Mouse (Mus musculus): ENCODE measurements around the gene Sirt2. TPM values are rescaled to one million over a fixed set of nuclear protein-coding genes. Genes with fewer than 3 reads are reported as not detected.

The Sirt2 gene
- polyA plus RNA-seq (2012; ENCODE audit: insufficient read depth, low replicate concordance) = 230 and 254 TPM in 2 replicates

DNA sequence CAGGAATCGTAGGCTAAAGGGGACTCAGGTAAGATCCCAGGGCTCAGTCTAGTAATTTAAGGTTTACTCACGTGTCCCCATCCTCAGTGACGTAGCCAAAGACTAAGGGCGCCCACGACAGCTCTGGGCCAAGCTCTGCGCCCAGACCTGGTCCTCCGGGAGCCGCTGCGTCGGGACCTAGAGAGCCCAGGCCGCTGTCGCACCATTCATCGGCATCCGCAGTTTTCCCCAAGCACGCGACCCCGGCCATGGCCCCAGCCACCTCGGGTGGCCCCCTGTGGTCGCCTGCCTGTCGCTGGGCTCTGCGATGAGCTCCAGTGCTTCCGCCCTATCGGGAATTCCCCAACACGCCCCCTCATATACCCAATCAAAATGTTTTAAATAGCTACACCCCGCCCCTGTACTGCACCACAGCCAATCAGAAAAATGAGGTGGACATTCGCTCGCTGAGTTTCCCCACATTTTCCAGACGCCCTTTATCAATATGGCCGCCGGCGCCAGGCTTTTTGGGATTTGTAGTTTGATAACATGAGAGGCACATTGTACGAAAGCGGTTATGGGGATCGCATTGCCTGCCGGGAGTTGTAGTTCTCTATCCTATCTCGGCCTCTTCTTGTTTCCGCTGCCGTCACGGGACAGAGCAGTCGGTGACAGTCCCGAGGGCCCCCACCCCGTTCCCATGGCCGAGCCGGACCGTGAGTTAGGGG is at the start of gene Sirt2:
Gene Sirt2 (plus strand): TSS at position 563 of the 707 bp plus-strand sequence.
- peaks cover 61% of the 10 kb centered on the region for H3K4me1 ChIP-seq
- peak within 1 kb of the TSS; percentile 97 for H3K4me3 ChIP-seq (replicated peaks)
- H3K27me3 ChIP-seq (replicated peaks) = no peaks in the 10 kb centered on the region
- no peaks in the 10 kb centered on the region for H3K9me3 ChIP-seq
- no peak for TF ChIP-seq FLI1 (IDR thresholded peaks at IDR 0.05; ENCODE audit: low read length)
- no peak for TF ChIP-seq GATA1 (IDR thresholded peaks at IDR 0.05; ENCODE audit: borderline replicate concordance, low read length)
- H3K36me3 ChIP-seq (replicated peaks; ENCODE audit: low read length) = peaks cover 35% of the 10 kb centered on the region

DNA sequence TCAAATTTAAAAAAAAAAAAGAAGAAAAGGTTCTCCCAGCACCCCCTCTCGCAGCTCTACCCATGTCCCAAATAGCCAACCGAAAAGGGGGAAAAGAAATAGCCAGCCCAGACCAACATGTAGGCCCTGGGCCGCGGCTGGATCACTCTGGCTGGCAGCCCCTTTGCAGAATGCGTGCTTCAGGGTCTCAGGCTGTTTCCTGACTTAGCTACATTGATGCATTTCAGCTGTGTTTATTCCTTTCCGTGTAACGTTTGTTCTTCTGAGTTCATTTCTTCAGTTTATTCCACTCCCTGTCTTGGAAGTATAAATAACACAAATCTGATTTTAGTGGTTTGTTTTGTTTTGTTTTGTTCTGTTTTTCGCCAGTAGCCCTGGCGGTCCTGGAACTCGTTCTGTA is 48.8 kb upstream of the Sirt2 start:
- no peak for TF ChIP-seq GATA1 (IDR thresholded peaks at IDR 0.05; ENCODE audit: borderline replicate concordance, low read length)
- no peak for TF ChIP-seq FLI1 (IDR thresholded peaks at IDR 0.05; ENCODE audit: low read length)
- Histone ChIP-seq H3K4me1 (peaks cover 7% of the 10 kb centered on the region; the same call in 1 of the 2 replicates), H3K4me3 (replicated peaks) (no peak overlapping the region), H3K36me3 (replicated peaks; ENCODE audit: low read length) (no peaks in the 10 kb centered on the region), H3K27me3 (replicated peaks) (peaks cover 40% of the 10 kb centered on the region), H3K9me3 (peaks cover 4% of the 10 kb centered on the region)

DNA sequence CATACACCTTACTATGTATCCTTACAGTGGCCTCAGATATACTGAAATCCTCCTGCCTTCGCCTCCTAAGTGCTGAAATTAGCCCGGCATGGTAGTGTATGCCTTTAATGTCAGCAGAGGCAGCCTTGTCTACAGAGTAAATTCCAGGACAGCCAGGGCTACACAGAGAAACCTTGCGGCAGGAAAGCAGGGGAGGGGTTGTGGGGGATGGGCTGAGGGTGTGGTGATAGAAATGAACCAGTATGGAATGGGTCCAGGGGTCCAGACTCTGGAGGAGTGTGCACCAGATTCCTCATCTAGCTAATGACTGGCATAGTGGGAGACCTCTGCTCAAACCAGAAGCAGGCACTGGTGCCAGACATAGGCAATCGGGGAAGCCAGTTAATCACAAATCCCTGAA is 47.4 kb upstream of the Sirt2 start:
- TF ChIP-seq GATA1 (IDR thresholded peaks at IDR 0.05; ENCODE audit: borderline replicate concordance, low read length) = no peak
- no peak for TF ChIP-seq FLI1 (IDR thresholded peaks at IDR 0.05; ENCODE audit: low read length)
- Histone ChIP-seq H3K36me3 (replicated peaks; ENCODE audit: low read length) (no peaks in the 10 kb centered on the region), H3K4me3 (replicated peaks) (no peak overlapping the region), H3K27me3 (replicated peaks) (peaks cover 35% of the 10 kb centered on the region), H3K9me3 (peaks cover 4% of the 10 kb centered on the region), H3K4me1 (peaks cover 7% of the 10 kb centered on the region; the same call in 1 of the 2 replicates)

DNA sequence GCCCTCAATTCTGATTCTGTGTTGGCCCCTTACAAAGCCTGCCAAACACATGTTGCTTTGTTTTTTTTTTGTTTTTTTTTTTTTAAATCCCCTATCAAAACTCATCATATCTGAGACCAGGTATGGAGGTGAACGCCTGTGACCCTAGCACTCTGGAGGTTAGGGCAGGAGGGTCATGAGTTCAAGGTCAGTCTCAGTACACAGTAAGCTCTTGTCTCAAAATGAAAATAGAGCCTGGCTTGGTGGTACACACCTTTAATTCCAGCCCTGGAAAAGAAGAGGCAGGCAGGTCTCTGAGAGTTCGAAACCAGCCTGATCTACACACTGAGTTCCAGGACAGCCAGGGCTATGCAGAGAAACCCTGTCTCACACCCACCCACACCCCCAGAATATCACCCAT is 46.9 kb upstream of the Sirt2 start:
- peaks cover 7% of the 10 kb centered on the region; the same call in 1 of the 2 replicates for H3K4me1 ChIP-seq
- peaks cover 32% of the 10 kb centered on the region for H3K27me3 ChIP-seq (replicated peaks)
- no peaks in the 10 kb centered on the region for H3K36me3 ChIP-seq (replicated peaks; ENCODE audit: low read length)
- H3K9me3 ChIP-seq = peaks cover 8% of the 10 kb centered on the region
- no peak for TF ChIP-seq FLI1 (IDR thresholded peaks at IDR 0.05; ENCODE audit: low read length)
- no peak for TF ChIP-seq GATA1 (IDR thresholded peaks at IDR 0.05; ENCODE audit: borderline replicate concordance, low read length)
- no peak overlapping the region for H3K4me3 ChIP-seq (replicated peaks)

DNA sequence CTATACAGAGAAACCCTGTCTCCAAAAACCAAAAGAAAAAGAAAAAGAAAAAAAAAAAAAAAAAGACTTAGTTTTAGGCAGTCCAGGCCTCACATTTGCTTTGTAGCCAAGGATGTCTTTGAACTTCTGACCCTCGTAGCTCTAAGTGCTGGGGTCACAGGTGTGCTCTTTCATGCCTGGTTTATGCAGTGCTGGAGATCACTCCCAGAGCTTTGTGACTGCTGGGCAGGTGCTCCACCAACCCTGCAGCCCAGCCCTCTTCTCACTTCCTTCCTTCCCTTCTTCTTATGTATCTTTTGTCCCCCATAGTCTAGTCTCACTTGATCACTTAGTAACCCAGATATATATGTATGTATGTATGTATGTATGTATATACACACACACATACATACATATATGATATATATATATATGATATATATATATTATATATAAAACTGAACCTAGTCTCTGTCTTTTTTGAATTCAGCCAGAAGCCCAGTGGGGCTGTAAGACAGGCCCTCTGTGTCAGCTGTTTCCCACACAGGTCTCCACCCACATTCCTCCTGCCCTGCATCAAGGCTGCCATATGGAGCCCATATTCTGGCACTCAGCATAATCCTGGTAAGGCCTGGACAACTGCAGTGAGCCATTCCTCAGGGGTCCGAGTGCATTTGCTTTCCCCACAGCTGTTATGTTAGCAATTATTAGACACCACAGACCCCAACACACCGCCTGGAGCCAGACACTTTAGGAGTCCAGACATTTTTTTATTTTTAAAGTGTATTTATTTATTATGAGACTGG is 45.6 kb upstream of the Sirt2 start:
- Histone ChIP-seq H3K36me3 (replicated peaks; ENCODE audit: low read length) (no peaks in the 10 kb centered on the region), H3K4me1 (peaks cover 8% of the 10 kb centered on the region; the same call in 1 of the 2 replicates), H3K27me3 (replicated peaks) (peaks cover 20% of the 10 kb centered on the region), H3K9me3 (peaks cover 5% of the 10 kb centered on the region; the same call in 1 of the 2 replicates), H3K4me3 (replicated peaks) (no peak overlapping the region)
- TF ChIP-seq FLI1 (IDR thresholded peaks at IDR 0.05; ENCODE audit: low read length) (no peak), GATA1 (IDR thresholded peaks at IDR 0.05; ENCODE audit: borderline replicate concordance, low read length) (no peak)

DNA sequence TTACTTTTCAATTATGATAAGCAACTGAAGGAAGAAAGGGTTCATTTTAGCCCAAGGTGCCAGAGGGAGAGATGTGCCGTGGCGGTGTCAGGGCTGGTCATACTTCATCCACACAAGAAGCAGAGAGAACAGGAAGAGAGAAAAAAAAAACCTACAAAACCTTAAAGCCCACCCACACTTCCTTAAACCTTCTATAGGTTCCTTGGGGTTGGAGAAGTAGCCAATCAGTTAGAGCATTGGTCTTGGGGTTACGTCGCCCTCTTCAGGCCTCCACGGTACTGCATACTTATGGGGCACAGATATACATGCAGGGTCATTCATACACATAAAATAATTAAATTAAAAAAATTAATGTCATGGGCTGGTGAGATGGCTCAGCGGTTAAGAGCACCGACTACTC is 44.5 kb upstream of the Sirt2 start:
- Histone ChIP-seq H3K27me3 (replicated peaks) (peaks cover 11% of the 10 kb centered on the region), H3K4me3 (replicated peaks) (no peak overlapping the region), H3K4me1 (peaks cover 9% of the 10 kb centered on the region), H3K9me3 (peaks cover 5% of the 10 kb centered on the region; the same call in 1 of the 2 replicates), H3K36me3 (replicated peaks; ENCODE audit: low read length) (no peaks in the 10 kb centered on the region)
- no peak for TF ChIP-seq FLI1 (IDR thresholded peaks at IDR 0.05; ENCODE audit: low read length)
- no peak for TF ChIP-seq GATA1 (IDR thresholded peaks at IDR 0.05; ENCODE audit: borderline replicate concordance, low read length)

DNA sequence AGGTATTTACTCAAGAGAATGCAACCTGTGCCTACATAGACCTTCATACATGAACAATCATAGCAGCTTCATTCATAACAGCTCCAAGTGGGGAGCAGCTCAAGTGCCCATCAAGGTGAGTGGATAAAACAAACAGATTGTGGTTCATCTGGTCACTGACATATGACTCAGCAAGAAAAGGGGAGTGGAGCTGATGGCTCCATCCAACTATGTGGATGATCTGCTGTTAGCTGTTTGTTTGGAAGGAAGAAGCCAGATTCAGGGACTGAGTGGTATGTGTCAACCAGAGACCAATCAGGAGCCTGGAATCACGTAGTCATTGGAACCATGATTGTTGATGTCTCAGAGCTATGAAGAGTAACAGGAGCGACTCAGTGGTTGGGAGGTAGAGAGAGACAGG is 41.9 kb upstream of the Sirt2 start:
- Histone ChIP-seq H3K36me3 (replicated peaks; ENCODE audit: low read length) (no peaks in the 10 kb centered on the region), H3K9me3 (peaks cover 5% of the 10 kb centered on the region; the same call in 1 of the 2 replicates), H3K27me3 (replicated peaks) (peaks cover 10% of the 10 kb centered on the region), H3K4me1 (peaks cover 9% of the 10 kb centered on the region), H3K4me3 (replicated peaks) (no peak overlapping the region)
- TF ChIP-seq GATA1 (IDR thresholded peaks at IDR 0.05; ENCODE audit: borderline replicate concordance, low read length) = no peak

DNA sequence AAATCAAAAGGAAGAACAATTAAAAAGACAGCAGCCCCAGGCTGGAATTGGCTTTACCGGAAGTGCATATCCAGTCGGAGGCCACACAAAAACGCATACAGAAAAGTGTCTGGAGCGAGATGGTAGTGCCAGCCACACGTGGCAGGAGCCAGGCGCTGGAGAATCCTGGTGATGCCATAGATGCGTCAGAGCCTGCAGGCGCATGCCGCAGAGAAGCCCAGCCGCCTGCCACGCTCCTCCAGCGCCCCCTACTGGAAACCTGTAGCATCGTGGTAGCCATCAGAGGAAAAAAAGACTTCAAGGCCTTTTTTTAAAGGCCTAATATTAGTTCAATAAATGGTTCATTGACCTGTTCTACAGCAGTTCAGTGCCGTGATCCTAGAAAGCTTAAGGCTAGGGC is 39.9 kb upstream of the Sirt2 start:
- H3K4me3 ChIP-seq (replicated peaks) = peak overlapping the region; percentile 70
- TF ChIP-seq GATA1 (IDR thresholded peaks at IDR 0.05; ENCODE audit: borderline replicate concordance, low read length) (no peak), FLI1 (IDR thresholded peaks at IDR 0.05; ENCODE audit: low read length) (no peak)
- peaks cover 9% of the 10 kb centered on the region for H3K4me1 ChIP-seq
- no peaks in the 10 kb centered on the region for H3K36me3 ChIP-seq (replicated peaks; ENCODE audit: low read length)
- H3K9me3 ChIP-seq = peaks cover 16% of the 10 kb centered on the region
- H3K27me3 ChIP-seq (replicated peaks) = peaks cover 16% of the 10 kb centered on the region

DNA sequence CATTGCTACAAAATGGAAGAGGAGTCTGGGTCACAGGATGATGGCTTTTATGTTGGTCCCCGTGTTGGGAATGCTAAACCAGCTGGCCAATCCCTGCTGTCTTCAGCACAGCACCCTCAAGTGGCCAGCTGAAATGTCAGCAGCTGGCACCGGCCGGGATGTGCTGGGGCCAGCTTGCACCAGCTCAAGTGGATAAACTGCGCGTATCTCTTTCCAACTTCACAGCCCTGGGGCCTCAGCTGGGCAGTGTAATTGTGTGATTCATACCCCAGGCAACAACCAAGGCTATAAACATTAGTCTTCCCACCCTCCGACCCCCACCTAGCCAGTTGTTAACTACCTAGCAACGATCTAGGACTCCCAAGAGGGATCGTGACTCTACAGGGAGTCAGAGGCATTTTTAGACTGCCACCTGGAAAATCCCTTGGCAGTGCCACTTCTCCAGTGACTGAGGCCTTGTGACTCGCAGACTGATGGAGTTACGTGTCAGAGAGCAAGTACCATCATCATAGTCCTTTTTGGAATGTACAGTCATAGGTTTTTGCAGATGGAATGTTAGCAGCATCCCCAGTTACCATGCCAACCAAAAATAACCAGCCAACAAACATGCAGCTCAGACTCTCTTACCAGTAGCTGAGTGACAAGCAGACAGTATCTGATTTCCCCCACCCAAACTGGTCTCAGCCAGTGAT is 38.7 kb upstream of the Sirt2 start:
- Histone ChIP-seq H3K36me3 (replicated peaks; ENCODE audit: low read length) (no peaks in the 10 kb centered on the region), H3K4me1 (peaks cover 15% of the 10 kb centered on the region), H3K4me3 (replicated peaks) (no peak overlapping the region), H3K9me3 (peaks cover 28% of the 10 kb centered on the region), H3K27me3 (replicated peaks) (peaks cover 27% of the 10 kb centered on the region)
- TF ChIP-seq FLI1 (IDR thresholded peaks at IDR 0.05; ENCODE audit: low read length) (no peak), GATA1 (IDR thresholded peaks at IDR 0.05; ENCODE audit: borderline replicate concordance, low read length) (no peak)

All from megakaryocyte, embryonic 14.5 days (primary cell).